Mouse (Mus musculus): ENCODE measurements at regions not wholly inside any gene's neighbourhood (a gene's known extent, or its start where the extent isn't known, plus 50 kb on each side); places are given as distances from the start of the nearest gene placed in this dataset.

- no peak for TF ChIP-seq CTCF (conservative IDR thresholded peaks at IDR 0.05; ENCODE audit: low read length)
- TF ChIP-seq NANOG (IDR thresholded peaks at IDR 0.05; ENCODE audit: borderline replicate concordance, low read length): no peak
These were observed 55.6 kb upstream of the Fam13c start for GRCm38 (mm10) chr10:70384689-70385088.
